Mouse (Mus musculus): ENCODE results near the gene U90926.

GRCm38 (mm10) chr5:92263761-92264359, 48.7 kb upstream of the U90926 start:
- no peak for TF ChIP-seq CTCF (IDR thresholded peaks at IDR 0.05)
- TF ChIP-seq EP300 (IDR thresholded peaks at IDR 0.05) = no peak

Data from lung, postnatal 0 days (tissue).